Mouse (Mus musculus) brain, embryonic 18.5 days (tissue): Measurements from ENCODE around the gene Enho.

ENCODE experiments used
- DNase-seq: peaks from one replicate; pipeline ENCODE4 v3.0.0-alpha.2; 2012; ENCODE audit warnings: low read depth, low spot score

Gene Enho

GRCm38 (mm10) chr4:41631390-41631789, 8.7 kb downstream of the Enho start:
- DNase-seq = no peak

- DNase-seq = no peak
Measured at GRCm38 (mm10) chr4:41630196-41630595, 9.9 kb downstream of the Enho start.

DNA sequence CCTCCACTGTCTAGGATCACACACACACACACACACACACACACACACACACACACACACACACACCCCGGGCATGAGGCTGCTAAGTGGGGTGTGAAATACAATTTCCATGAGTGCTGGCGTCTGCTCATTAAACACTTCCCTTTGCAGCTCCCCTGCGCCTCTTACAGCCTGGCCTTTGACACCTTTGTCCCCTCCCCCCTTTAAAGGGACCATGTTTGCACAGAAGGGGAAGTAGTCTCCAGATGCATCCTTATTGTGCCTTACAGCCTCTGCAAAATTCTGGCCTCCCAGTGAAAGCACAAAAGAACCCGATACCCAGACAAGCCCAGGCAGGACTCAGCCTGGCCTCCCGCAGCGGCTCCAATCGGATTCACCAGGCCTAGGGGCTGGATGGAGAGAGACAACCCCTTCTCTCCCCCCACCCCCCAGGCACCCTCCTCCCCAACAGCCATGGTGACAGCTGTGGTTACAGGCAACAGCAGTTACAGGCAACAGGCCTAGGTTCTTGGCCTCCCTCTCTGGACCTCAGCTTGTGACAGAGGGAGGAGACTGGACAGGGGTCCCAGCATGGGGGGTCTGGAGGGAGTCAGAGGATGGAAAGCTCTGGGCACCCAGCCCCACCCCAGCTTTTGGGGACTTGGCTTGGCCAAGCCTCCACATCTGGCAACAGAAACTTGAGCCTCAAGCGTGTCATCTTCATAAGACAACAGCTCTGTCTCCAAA, 11.8 kb downstream of the Enho start:
- no peak for DNase-seq

DNA sequence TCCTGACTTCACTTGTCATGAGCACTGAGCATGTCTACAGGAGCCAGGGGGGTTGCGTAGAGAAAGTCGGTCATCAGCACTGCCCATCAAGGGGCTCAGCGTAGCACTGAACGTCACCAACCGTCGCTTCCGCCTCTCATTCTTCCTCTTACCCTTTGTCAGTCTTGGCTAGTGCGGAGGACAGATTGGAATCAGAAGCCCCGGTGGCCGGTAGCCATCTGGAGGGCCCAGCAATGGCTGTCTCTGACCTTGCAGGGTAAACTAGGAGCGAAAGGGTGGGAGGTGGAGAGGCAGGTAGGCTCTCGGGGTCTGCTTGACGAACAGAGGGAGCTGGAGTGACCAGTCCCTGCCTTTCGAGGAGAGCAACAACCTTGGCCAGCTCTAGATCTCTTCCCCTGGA, 18.1 kb downstream of the Enho start:
- no peak for DNase-seq

- DNase-seq = no peak
Measured at GRCm38 (mm10) chr4:41618916-41619746, 21.0 kb downstream of the Enho start.

GRCm38 (mm10) chr4:41615661-41616599, 24.2 kb downstream of the Enho start:
- peak; percentile 72 for DNase-seq

GRCm38 (mm10) chr4:41614156-41614555, 26.0 kb downstream of the Enho start:
- peak; percentile 57 for DNase-seq

DNA sequence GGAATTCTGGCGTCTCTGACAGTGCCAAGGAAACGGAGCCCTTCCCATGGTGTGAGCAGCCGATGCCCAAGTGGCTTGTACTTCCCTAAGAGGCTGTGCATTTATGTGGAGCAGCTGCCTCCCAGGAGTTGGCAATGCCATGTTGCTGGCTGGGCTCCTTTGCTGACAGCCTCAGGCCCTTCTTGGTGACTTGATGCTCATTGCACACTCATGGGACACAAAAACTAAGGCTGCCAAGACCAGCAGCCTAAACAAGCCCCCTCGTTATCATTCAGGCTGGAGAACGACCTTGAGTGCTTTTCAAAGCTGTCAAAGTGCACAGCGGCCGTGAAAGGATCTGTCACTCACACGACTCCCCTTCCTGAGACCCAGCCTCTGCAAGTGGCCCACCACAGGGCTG, 28.0 kb downstream of the Enho start:
- peak; percentile 67 for DNase-seq

- no peak for DNase-seq
Measured at GRCm38 (mm10) chr4:41610594-41610980, 29.5 kb downstream of the Enho start.

GRCm38 (mm10) chr4:41609681-41610593, 30.2 kb downstream of the Enho start:
- DNase-seq = no peak

DNA sequence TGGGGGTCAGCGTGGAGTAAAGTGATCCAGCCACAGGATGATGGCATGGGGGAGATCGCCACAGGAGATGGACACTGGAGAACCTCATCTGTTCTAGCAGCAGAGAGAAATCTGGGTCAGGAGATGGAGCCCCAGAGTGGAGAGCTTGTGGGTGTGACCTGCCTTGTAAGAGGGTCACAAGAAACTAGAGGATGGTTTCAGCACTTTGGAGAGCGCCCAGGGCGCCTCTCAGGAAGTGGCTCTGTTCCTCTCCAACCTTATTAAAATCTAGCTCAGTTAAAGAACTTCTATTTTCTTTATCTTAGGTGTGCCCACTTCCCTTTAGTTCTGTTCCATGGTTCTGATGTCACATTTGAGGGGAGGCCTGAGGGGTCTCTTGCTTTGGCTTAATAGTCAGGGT, 33.3 kb downstream of the Enho start:
- no peak for DNase-seq

GRCm38 (mm10) chr4:41604476-41605396, 35.4 kb downstream of the Enho start:
- no peak for DNase-seq

DNA sequence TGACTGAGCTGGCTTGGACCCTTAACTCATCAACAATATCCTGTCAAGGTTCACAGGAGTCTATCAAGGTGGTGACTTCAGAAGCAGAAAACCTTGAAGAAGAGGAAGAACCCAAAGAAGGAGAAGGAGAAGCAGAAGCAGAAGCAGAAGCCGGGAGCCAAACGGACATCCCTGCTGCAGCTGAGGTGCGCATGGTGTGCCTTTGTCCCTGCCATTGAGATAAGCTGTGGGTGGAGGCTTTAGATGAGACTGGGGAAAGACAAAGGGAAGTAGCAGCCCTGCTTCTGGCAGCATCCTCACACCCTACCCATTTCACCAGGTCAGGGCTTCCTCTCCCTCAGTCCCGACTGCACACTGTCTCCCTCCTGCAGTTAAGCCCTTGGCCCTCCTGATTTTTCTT, 37.3 kb downstream of the Enho start:
- DNase-seq = no peak
